10 mouse cellular contexts compared by ENCODE assay signal in the genomic region with DNA sequence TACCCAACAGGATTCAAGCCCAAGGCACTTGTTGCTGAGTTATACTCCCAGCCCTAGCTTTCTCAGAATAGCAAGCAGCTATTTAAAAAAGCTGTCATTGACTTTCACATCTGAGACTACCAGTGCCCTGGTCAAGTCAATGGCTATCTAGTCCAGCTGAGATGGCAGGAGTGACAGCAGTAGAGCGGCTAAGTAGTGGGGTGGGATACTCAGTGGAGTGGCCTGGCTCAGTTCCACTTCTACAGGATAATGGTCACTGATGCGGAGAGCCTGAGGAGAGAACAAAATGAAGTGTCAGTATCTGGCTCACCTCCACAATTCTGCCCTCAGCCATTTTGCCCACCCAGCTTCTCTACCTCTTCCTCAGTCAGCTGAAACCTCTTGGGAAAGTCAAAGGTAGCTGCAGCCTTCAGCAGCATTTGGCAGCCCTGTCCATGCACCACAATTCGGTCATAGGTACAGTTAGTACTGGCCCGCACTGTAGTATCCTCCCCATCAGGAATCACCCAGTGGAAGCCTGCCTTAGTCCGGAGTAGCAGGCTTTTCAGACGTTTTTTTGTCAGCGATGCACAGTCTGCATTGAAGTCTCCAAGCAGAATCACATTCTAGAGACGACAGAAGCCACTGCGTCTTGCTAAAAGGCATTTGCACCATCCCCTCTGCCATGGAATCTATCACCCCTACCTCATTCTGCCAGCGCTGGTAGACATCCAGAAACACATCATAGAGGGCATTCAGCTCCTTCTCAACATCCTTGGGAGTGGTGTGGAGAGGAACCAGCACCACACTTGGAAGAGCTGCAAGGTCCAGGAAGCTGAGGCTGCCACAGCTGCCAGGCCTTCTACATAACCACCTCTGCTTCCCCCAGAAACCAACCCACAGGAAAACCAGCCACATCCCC. TPM values are rescaled to one million over a fixed set of nuclear protein-coding genes. Genes with fewer than 3 reads are reported as not detected.
DNase-seq lines count a peak whose midpoint lies in the region; ATAC-seq and TF ChIP-seq lines count a peak whose summit lies in the region.
"Had no signal": no experiment of that assay in that cellular context is flagged by ENCODE, and none has a peak within 500 bp of the region (broad histone marks: within the 10 kb centered on the region; RNA-seq: fewer than 3 reads in every experiment).

No protein-coding gene starts in this region.

- H3K9ac ChIP-seq in intestine, embryonic 16.5 days (ENCODE audit: low read depth, low read length), result no peak overlapping the region
- H3K9ac ChIP-seq in intestine, postnatal 0 days (ENCODE audit: low read depth, low read length), result no peak overlapping the region
- H3K9ac ChIP-seq in limb, embryonic 14.5 days (ENCODE audit: low read depth, low read length, severe bottlenecking), result no peak overlapping the region
- H3K9ac ChIP-seq: hindbrain, embryonic 15.5 days had no signal

- H3K9me3 ChIP-seq in intestine, embryonic 16.5 days (ENCODE audit: control insufficient read depth, low read length), result no peaks in the 10 kb centered on the region
- no peaks in the 10 kb centered on the region for H3K9me3 ChIP-seq in intestine, postnatal 0 days (ENCODE audit: control insufficient read depth)
- no peaks in the 10 kb centered on the region for H3K9me3 ChIP-seq in limb, embryonic 14.5 days (ENCODE audit: control insufficient read depth, low read length)
- H3K9me3 ChIP-seq: hindbrain, embryonic 15.5 days had no signal

- H3K4me2 ChIP-seq in intestine, embryonic 16.5 days (ENCODE audit: low read depth, low read length), result no peak overlapping the region
- no peak overlapping the region for H3K4me2 ChIP-seq in intestine, postnatal 0 days (replicated peaks; ENCODE audit: low read depth)
- no peak overlapping the region for H3K4me2 ChIP-seq in limb, embryonic 14.5 days (replicated peaks; ENCODE audit: low read depth, low read length, severe bottlenecking)
- H3K4me2 ChIP-seq: hindbrain, embryonic 15.5 days had no signal

- no peaks in the 10 kb centered on the region for H3K4me1 ChIP-seq in intestine, embryonic 16.5 days (ENCODE audit: control insufficient read depth, insufficient read depth, low read length)
- no peaks in the 10 kb centered on the region for H3K4me1 ChIP-seq in intestine, postnatal 0 days (replicated peaks; ENCODE audit: control insufficient read depth, insufficient read depth, low read length)
- H3K4me1 ChIP-seq in limb, embryonic 14.5 days (ENCODE audit: control insufficient read depth, insufficient read depth, low read length), result no peaks in the 10 kb centered on the region

- WGBS in intestine, embryonic 16.5 days, result 32% methylated on average over 10 of the region's 10 CpGs
- 31% methylated on average over 10 of the region's 10 CpGs for WGBS in intestine, postnatal 0 days
- 34% methylated on average over 10 of the region's 10 CpGs for WGBS in limb, embryonic 14.5 days

- no peak for ATAC-seq in intestine, embryonic 16.5 days
- no peak for ATAC-seq in intestine, postnatal 0 days
- ATAC-seq in limb, embryonic 14.5 days (ENCODE audit: low FRiP score, low read depth), result no peak
- no peak for ATAC-seq in erythroid progenitor cell, adult 5-6 weeks (replicated peaks; ENCODE audit: low FRiP score, poor library complexity, severe bottlenecking)

- no peaks in the 10 kb centered on the region for H3K27me3 ChIP-seq in intestine, embryonic 16.5 days (replicated peaks; ENCODE audit: control insufficient read depth, insufficient read depth, low read length)
- H3K27me3 ChIP-seq in intestine, postnatal 0 days (replicated peaks; ENCODE audit: control insufficient read depth, insufficient read depth, low read length), result no peaks in the 10 kb centered on the region
- H3K27me3 ChIP-seq in limb, embryonic 14.5 days (ENCODE audit: control insufficient read depth, insufficient read depth, low read length), result no peaks in the 10 kb centered on the region
- H3K27me3 ChIP-seq: hindbrain, embryonic 15.5 days had no signal

- no peak for TF ChIP-seq POLR2A in limb, embryonic 14.5 days (IDR thresholded peaks at IDR 0.05; ENCODE audit: borderline replicate concordance, extremely low read depth, insufficient read depth, insufficient read length)

- H3K27ac ChIP-seq in intestine, embryonic 16.5 days (ENCODE audit: low read length), result peak overlapping the region; percentile 23
- no peak overlapping the region for H3K27ac ChIP-seq in intestine, postnatal 0 days (ENCODE audit: low read depth, low read length)
- H3K27ac ChIP-seq in limb, embryonic 14.5 days (replicated peaks; ENCODE audit: low read depth, low read length), result 0 out of 2 replicates have a peak overlapping the region, but pooled peaks have one; percentile 26
- H3K27ac ChIP-seq: hindbrain, embryonic 15.5 days had no signal

- DNase-seq in 416B (ENCODE audit: low read depth) (peak; percentile 64), R1 (ENCODE audit: low read depth, low spot score) (peak; percentile 46)
- no peak for DNase-seq in limb, embryonic 14.5 days (ENCODE audit: low spot score)
- no peak for DNase-seq in spleen, postnatal 10 days (ENCODE audit: low spot score in 2 of 2)
- no peak for DNase-seq in layer of hippocampus, adult 9-11 months
- DNase-seq: thymus, postnatal 25 days had no signal

- no peak for TF ChIP-seq CTCF in intestine, postnatal 0 days (IDR thresholded peaks at IDR 0.05; ENCODE audit: low read depth)

- H3K4me3 ChIP-seq in intestine, embryonic 16.5 days (ENCODE audit: low read length), result no peak overlapping the region
- H3K4me3 ChIP-seq in intestine, postnatal 0 days (ENCODE audit: low read depth, low read length), result no peak overlapping the region
- H3K4me3 ChIP-seq in limb, embryonic 14.5 days (replicated peaks; ENCODE audit: low read length), result no peak overlapping the region
- H3K4me3 ChIP-seq: hindbrain, embryonic 15.5 days had no signal

- no peaks in the 10 kb centered on the region for H3K36me3 ChIP-seq in intestine, embryonic 16.5 days (ENCODE audit: control insufficient read depth, insufficient read depth, low read length)
- H3K36me3 ChIP-seq in intestine, postnatal 0 days (ENCODE audit: control insufficient read depth, insufficient read depth), result peaks cover 3% of the 10 kb centered on the region; the same call in 1 of the 2 replicates
- H3K36me3 ChIP-seq in limb, embryonic 14.5 days (ENCODE audit: control insufficient read depth, insufficient read depth, low read length), result peaks cover 14% of the 10 kb centered on the region

RNA-seq across cellular contexts. Expression of a gene that starts 3.1 kb away (rescaled TPM):
- polyA plus RNA-seq in intestine, embryonic 16.5 days (2015; fragmentation: Nextera tagmentation; extraction: Ambion mirVana), result 822 and 863 TPM in 2 replicates
- 485 and 521 TPM in 2 replicates for polyA plus RNA-seq in intestine, postnatal 0 days (2015; fragmentation: Nextera tagmentation; extraction: Ambion mirVana)
- 2,306 and 2,672 TPM in 2 replicates for polyA plus RNA-seq in limb, embryonic 14.5 days (2012; rRNA removed)
- polyA plus RNA-seq in limb, embryonic 14.5 days (2014; fragmentation: Nextera tagmentation; extraction: Ambion mirVana), result 939 and 993 TPM in 2 replicates
- 718 and 731 TPM in 2 replicates for total RNA-seq in erythroid progenitor cell, adult 5-6 weeks (2015; ENCODE audit: low replicate concordance)
- 354 and 377 TPM in 2 replicates for total RNA-seq in erythroid progenitor cell, adult 5-6 weeks (2017; ENCODE audit: low replicate concordance)

RNA-seq across cellular contexts. Expression of a gene that starts 8.0 kb away (rescaled TPM):
- 85.3 and 91.1 TPM in 2 replicates for polyA plus RNA-seq in intestine, embryonic 16.5 days (2015; fragmentation: Nextera tagmentation; extraction: Ambion mirVana)
- 64.0 and 64.8 TPM in 2 replicates for polyA plus RNA-seq in intestine, postnatal 0 days (2015; fragmentation: Nextera tagmentation; extraction: Ambion mirVana)
- polyA plus RNA-seq in limb, embryonic 14.5 days (2012; rRNA removed), result 99.7 and 116 TPM in 2 replicates
- polyA plus RNA-seq in limb, embryonic 14.5 days (2014; fragmentation: Nextera tagmentation; extraction: Ambion mirVana), result 64.0 and 70.6 TPM in 2 replicates
- 41.8 and 53.2 TPM in 2 replicates for total RNA-seq in erythroid progenitor cell, adult 5-6 weeks (2015; ENCODE audit: low replicate concordance)
- total RNA-seq in erythroid progenitor cell, adult 5-6 weeks (2017; ENCODE audit: low replicate concordance), result 13.8 and 18.6 TPM in 2 replicates

RNA-seq across cellular contexts. Expression of a gene that starts 8.5 kb away (rescaled TPM):
- 12.4 and 14.5 TPM in 2 replicates for polyA plus RNA-seq in intestine, embryonic 16.5 days (2015; fragmentation: Nextera tagmentation; extraction: Ambion mirVana)
- polyA plus RNA-seq in intestine, postnatal 0 days (2015; fragmentation: Nextera tagmentation; extraction: Ambion mirVana), result 24.7 and 26.2 TPM in 2 replicates
- 20.2 and 24.3 TPM in 2 replicates for polyA plus RNA-seq in limb, embryonic 14.5 days (2012; rRNA removed)
- polyA plus RNA-seq in limb, embryonic 14.5 days (2014; fragmentation: Nextera tagmentation; extraction: Ambion mirVana), result 12.8 and 14.4 TPM in 2 replicates
- total RNA-seq in erythroid progenitor cell, adult 5-6 weeks (2015; ENCODE audit: low replicate concordance), result 108 and 154 TPM in 2 replicates
- total RNA-seq in erythroid progenitor cell, adult 5-6 weeks (2017; ENCODE audit: low replicate concordance), result 73.7 and 110 TPM in 2 replicates

RNA-seq across cellular contexts. Expression of a gene that starts 19.2 kb away (rescaled TPM):
- 18.3 and 22.5 TPM in 2 replicates for polyA plus RNA-seq in intestine, embryonic 16.5 days (2015; fragmentation: Nextera tagmentation; extraction: Ambion mirVana)
- polyA plus RNA-seq in intestine, postnatal 0 days (2015; fragmentation: Nextera tagmentation; extraction: Ambion mirVana), result 13.8 and 14.6 TPM in 2 replicates
- 107 and 143 TPM in 2 replicates for polyA plus RNA-seq in limb, embryonic 14.5 days (2012; rRNA removed)
- 28.0 and 30.4 TPM in 2 replicates for polyA plus RNA-seq in limb, embryonic 14.5 days (2014; fragmentation: Nextera tagmentation; extraction: Ambion mirVana)
- total RNA-seq in erythroid progenitor cell, adult 5-6 weeks (2015; ENCODE audit: low replicate concordance), result 39.3 and 44.4 TPM in 2 replicates
- 23.2 and 29.5 TPM in 2 replicates for total RNA-seq in erythroid progenitor cell, adult 5-6 weeks (2017; ENCODE audit: low replicate concordance)

RNA-seq across cellular contexts. Expression of a gene that starts 23.2 kb away (rescaled TPM):
- polyA plus RNA-seq in intestine, embryonic 16.5 days (2015; fragmentation: Nextera tagmentation; extraction: Ambion mirVana), result 142 and 144 TPM in 2 replicates
- 111 and 115 TPM in 2 replicates for polyA plus RNA-seq in intestine, postnatal 0 days (2015; fragmentation: Nextera tagmentation; extraction: Ambion mirVana)
- polyA plus RNA-seq in limb, embryonic 14.5 days (2012; rRNA removed), result 224 and 272 TPM in 2 replicates
- 124 and 128 TPM in 2 replicates for polyA plus RNA-seq in limb, embryonic 14.5 days (2014; fragmentation: Nextera tagmentation; extraction: Ambion mirVana)
- 251 and 260 TPM in 2 replicates for total RNA-seq in erythroid progenitor cell, adult 5-6 weeks (2015; ENCODE audit: low replicate concordance)
- 152 and 179 TPM in 2 replicates for total RNA-seq in erythroid progenitor cell, adult 5-6 weeks (2017; ENCODE audit: low replicate concordance)

Comparison
In these comparisons a context has a peak if more than half of its experiments do, and no peak if none do; other contexts are left out.
1. DNase-seq: peak in 416B (single experiment) and R1 (single experiment); none in limb, embryonic 14.5 days (single experiment), spleen, postnatal 10 days (0 of 2) and layer of hippocampus, adult 9-11 months (single experiment).